Mouse (Mus musculus): ENCODE results near the gene Phlda3.

DNA sequence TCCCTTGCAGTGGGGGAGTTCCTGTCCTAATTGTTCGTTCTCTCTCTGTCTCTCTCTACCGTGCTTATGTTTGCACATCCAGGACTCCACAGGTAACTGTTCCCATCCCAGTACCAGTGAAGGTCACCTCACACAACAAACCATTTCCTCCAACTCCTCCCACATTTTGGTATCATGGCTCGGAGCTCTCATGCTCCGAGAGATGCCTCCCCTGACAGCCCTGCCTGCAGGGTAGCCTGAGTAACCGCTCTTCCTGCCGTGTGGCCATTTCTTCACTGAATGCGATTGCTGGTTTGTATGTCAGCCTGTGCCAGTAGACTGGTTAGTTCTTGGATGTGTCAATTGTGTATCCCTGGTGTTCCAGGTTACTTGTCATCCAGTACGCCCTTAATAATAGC is 5.7 kb downstream of the Phlda3 start:
- TF ChIP-seq CTCF (IDR thresholded peaks at IDR 0.05; ENCODE audit: low read depth, low read length) (no peak), POLR2A (IDR thresholded peaks at IDR 0.05; ENCODE audit: borderline replicate concordance, low read depth, low read length) (no peak)
